Mouse (Mus musculus): ENCODE data around the gene Cfap52. TPM values are rescaled to one million over a fixed set of nuclear protein-coding genes. Genes with fewer than 3 reads are reported as not detected.
A peak's percentile ranks its signal among the peaks of the same experiment; 100 is the strongest.

Cfap52 gene
- polyA plus RNA-seq (2015; fragmentation: Nextera tagmentation; extraction: Ambion mirVana) = 0.45 and 1.8 TPM in 2 replicates

GRCm38 (mm10) chr11:67965242-67965883 lies at the start of gene Cfap52:
Gene Cfap52 (minus strand): TSS chr11:67965651.
- H3K9ac ChIP-seq (ENCODE audit: low read length) = peak within 1 kb of the TSS; percentile 83
- no peaks in the 10 kb centered on the region for H3K9me3 ChIP-seq (replicated peaks; ENCODE audit: control insufficient read depth, low read length)
- peak within 1 kb of the TSS; percentile 92 for H3K4me2 ChIP-seq (ENCODE audit: low read depth, low read length)
- peak within 1 kb of the TSS; percentile 19 for H3K27ac ChIP-seq (ENCODE audit: low read length)
- H3K36me3 ChIP-seq (ENCODE audit: control insufficient read depth, insufficient read depth) = peaks cover 6% of the 10 kb centered on the region
- H3K27me3 ChIP-seq (ENCODE audit: control insufficient read depth, insufficient read depth, low read length) = no peaks in the 10 kb centered on the region
- 5% methylated on average over 15 of the region's 15 CpGs for WGBS
- peaks cover 17% of the 10 kb centered on the region for H3K4me1 ChIP-seq (ENCODE audit: control insufficient read depth, insufficient read depth, low read length)
- 0 out of 2 replicates have a peak, but pooled peaks have one; percentile 46 for ATAC-seq (replicated peaks; ENCODE audit: extremely low read depth, insufficient read depth, low FRiP score)
- peak within 1 kb of the TSS; percentile 76 for H3K4me3 ChIP-seq (ENCODE audit: low read length)

GRCm38 (mm10) chr11:68012207-68012606 lies 46.8 kb upstream of the Cfap52 start:
- ATAC-seq (replicated peaks; ENCODE audit: extremely low read depth, insufficient read depth, low FRiP score) = no peak
- H3K36me3 ChIP-seq (ENCODE audit: control insufficient read depth, insufficient read depth) = no peaks in the 10 kb centered on the region
- H3K27me3 ChIP-seq (ENCODE audit: control insufficient read depth, insufficient read depth, low read length) = no peaks in the 10 kb centered on the region
- H3K4me3 ChIP-seq (ENCODE audit: low read length) = no peak overlapping the region
- no peaks in the 10 kb centered on the region for H3K4me1 ChIP-seq (ENCODE audit: control insufficient read depth, insufficient read depth, low read length)
- no peaks in the 10 kb centered on the region for H3K9me3 ChIP-seq (replicated peaks; ENCODE audit: control insufficient read depth, low read length)
- no peak overlapping the region for H3K4me2 ChIP-seq (ENCODE audit: low read depth, low read length)
- H3K27ac ChIP-seq (ENCODE audit: low read length) = no peak overlapping the region
- WGBS = 73% methylated on average over 7 of the region's 7 CpGs
- no peak overlapping the region for H3K9ac ChIP-seq (ENCODE audit: low read length)

- no peak for ATAC-seq (replicated peaks; ENCODE audit: extremely low read depth, insufficient read depth, low FRiP score)
- no peak overlapping the region for H3K27ac ChIP-seq (ENCODE audit: low read length)
- no peaks in the 10 kb centered on the region for H3K36me3 ChIP-seq (ENCODE audit: control insufficient read depth, insufficient read depth)
- no peak overlapping the region for H3K4me3 ChIP-seq (ENCODE audit: low read length)
- no peaks in the 10 kb centered on the region for H3K9me3 ChIP-seq (replicated peaks; ENCODE audit: control insufficient read depth, low read length)
- H3K4me2 ChIP-seq (ENCODE audit: low read depth, low read length) = no peak overlapping the region
- H3K4me1 ChIP-seq (ENCODE audit: control insufficient read depth, insufficient read depth, low read length) = no peaks in the 10 kb centered on the region
- H3K27me3 ChIP-seq (ENCODE audit: control insufficient read depth, insufficient read depth, low read length) = no peaks in the 10 kb centered on the region
- WGBS = 75% methylated on average over 5 of the region's 5 CpGs
- no peak overlapping the region for H3K9ac ChIP-seq (ENCODE audit: low read length)
Observed at GRCm38 (mm10) chr11:68009377-68009776, 43.9 kb upstream of the Cfap52 start.

GRCm38 (mm10) chr11:68007645-68008044 lies 42.2 kb upstream of the Cfap52 start:
- H3K9me3 ChIP-seq (replicated peaks; ENCODE audit: control insufficient read depth, low read length) = no peaks in the 10 kb centered on the region
- H3K36me3 ChIP-seq (ENCODE audit: control insufficient read depth, insufficient read depth) = no peaks in the 10 kb centered on the region
- no peak overlapping the region for H3K9ac ChIP-seq (ENCODE audit: low read length)
- no peak overlapping the region for H3K27ac ChIP-seq (ENCODE audit: low read length)
- ATAC-seq (replicated peaks; ENCODE audit: extremely low read depth, insufficient read depth, low FRiP score) = no peak
- 68% methylated on average over 6 of the region's 6 CpGs for WGBS
- no peaks in the 10 kb centered on the region for H3K4me1 ChIP-seq (ENCODE audit: control insufficient read depth, insufficient read depth, low read length)
- no peak overlapping the region for H3K4me3 ChIP-seq (ENCODE audit: low read length)
- H3K27me3 ChIP-seq (ENCODE audit: control insufficient read depth, insufficient read depth, low read length) = no peaks in the 10 kb centered on the region
- no peak overlapping the region for H3K4me2 ChIP-seq (ENCODE audit: low read depth, low read length)

DNA sequence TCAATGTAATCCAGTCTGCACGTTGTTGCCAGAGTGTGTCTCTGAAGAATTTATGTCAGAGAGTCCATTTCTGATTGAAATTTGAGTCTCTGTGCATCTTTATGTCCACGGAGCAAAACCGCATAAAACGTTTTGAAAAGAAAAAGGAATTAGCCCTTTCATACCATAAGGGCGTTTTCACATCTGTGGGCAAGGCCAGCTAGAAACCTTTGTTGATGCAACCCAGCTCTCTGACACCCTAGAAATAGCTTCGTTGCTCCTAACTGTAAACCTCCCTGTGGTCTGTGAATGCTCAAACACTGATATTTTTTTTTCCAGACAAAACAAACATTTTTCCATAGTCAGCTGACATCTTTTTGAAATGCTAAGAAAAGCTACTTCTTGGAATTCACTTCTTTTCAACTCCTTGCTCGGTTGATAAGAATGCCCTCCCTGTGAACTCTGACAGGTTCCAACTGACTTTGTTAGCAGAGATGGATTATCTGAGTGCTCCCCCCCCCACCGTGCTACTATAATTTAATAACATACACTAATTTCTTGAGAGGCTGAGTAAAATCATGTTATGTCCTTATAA lies 40.9 kb upstream of the Cfap52 start:
- Histone ChIP-seq H3K36me3 (ENCODE audit: control insufficient read depth, insufficient read depth) (no peaks in the 10 kb centered on the region), H3K9ac (ENCODE audit: low read length) (no peak overlapping the region), H3K4me2 (ENCODE audit: low read depth, low read length) (no peak overlapping the region), H3K27me3 (ENCODE audit: control insufficient read depth, insufficient read depth, low read length) (no peaks in the 10 kb centered on the region), H3K4me1 (ENCODE audit: control insufficient read depth, insufficient read depth, low read length) (no peaks in the 10 kb centered on the region), H3K27ac (ENCODE audit: low read length) (no peak overlapping the region), H3K4me3 (ENCODE audit: low read length) (no peak overlapping the region), H3K9me3 (replicated peaks; ENCODE audit: control insufficient read depth, low read length) (no peaks in the 10 kb centered on the region)
- 41% methylated on average over 8 of the region's 8 CpGs for WGBS
- no peak for ATAC-seq (replicated peaks; ENCODE audit: extremely low read depth, insufficient read depth, low FRiP score)

- H3K4me3 ChIP-seq (ENCODE audit: low read length) = no peak overlapping the region
- no peaks in the 10 kb centered on the region for H3K36me3 ChIP-seq (ENCODE audit: control insufficient read depth, insufficient read depth)
- no peaks in the 10 kb centered on the region for H3K4me1 ChIP-seq (ENCODE audit: control insufficient read depth, insufficient read depth, low read length)
- WGBS = 24% methylated on average over 6 of the region's 6 CpGs
- H3K27ac ChIP-seq (ENCODE audit: low read length) = no peak overlapping the region
- no peak; the same call in 1 of the 2 replicates for ATAC-seq (replicated peaks; ENCODE audit: extremely low read depth, insufficient read depth, low FRiP score)
- no peaks in the 10 kb centered on the region for H3K9me3 ChIP-seq (replicated peaks; ENCODE audit: control insufficient read depth, low read length)
- H3K4me2 ChIP-seq (ENCODE audit: low read depth, low read length) = no peak overlapping the region
- no peaks in the 10 kb centered on the region for H3K27me3 ChIP-seq (ENCODE audit: control insufficient read depth, insufficient read depth, low read length)
- H3K9ac ChIP-seq (ENCODE audit: low read length) = no peak overlapping the region
Observed at GRCm38 (mm10) chr11:68004191-68004590, 38.7 kb upstream of the Cfap52 start.

DNA sequence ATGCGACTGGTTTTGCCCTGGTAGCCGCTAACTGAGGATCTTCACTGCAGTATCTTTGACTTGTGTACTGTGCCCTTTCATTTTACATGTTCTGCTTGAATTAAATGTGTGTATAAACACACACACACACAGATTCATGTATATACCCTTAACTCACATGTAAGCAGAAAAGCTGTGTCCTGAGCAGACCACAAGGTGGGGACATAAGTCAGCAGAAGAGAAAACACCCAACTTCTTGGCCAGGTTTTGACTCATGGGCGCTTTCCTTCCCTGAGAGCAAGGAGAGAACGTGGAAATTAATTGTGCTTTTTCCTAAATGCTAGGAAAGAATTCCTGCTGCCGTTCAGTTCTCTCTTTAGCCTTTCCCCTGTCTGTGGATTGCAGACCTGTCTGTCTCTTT lies 34.2 kb upstream of the Cfap52 start:
- Histone ChIP-seq H3K36me3 (ENCODE audit: control insufficient read depth, insufficient read depth) (no peaks in the 10 kb centered on the region), H3K9ac (ENCODE audit: low read length) (no peak overlapping the region), H3K9me3 (replicated peaks; ENCODE audit: control insufficient read depth, low read length) (no peaks in the 10 kb centered on the region), H3K4me2 (ENCODE audit: low read depth, low read length) (no peak overlapping the region), H3K27me3 (ENCODE audit: control insufficient read depth, insufficient read depth, low read length) (no peaks in the 10 kb centered on the region), H3K4me1 (ENCODE audit: control insufficient read depth, insufficient read depth, low read length) (no peaks in the 10 kb centered on the region), H3K27ac (ENCODE audit: low read length) (no peak overlapping the region), H3K4me3 (ENCODE audit: low read length) (no peak overlapping the region)
- WGBS = 67% methylated on average over 5 of the region's 5 CpGs
- ATAC-seq (replicated peaks; ENCODE audit: extremely low read depth, insufficient read depth, low FRiP score) = no peak

DNA sequence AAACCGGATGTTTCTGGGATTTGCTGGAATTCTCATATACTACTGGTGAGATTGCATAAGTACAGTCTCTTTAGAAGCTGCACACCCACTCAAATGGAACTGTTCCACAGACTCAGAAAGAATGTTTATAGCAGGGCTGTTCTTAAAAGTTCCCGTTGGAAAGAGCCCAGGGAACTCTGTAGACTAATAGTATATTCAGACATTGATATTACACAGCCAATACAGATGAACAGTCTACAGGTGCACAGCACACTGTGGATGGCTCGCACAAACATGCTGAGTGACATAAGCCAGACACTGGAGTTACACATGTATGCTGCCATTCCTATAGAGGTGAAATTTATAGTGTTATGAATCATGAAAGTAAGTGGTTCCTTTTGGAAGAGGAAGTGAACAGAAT lies 33.5 kb upstream of the Cfap52 start:
- WGBS = 78% methylated on average over 3 of the region's 3 CpGs
- H3K36me3 ChIP-seq (ENCODE audit: control insufficient read depth, insufficient read depth) = no peaks in the 10 kb centered on the region
- no peak overlapping the region for H3K27ac ChIP-seq (ENCODE audit: low read length)
- H3K9me3 ChIP-seq (replicated peaks; ENCODE audit: control insufficient read depth, low read length) = no peaks in the 10 kb centered on the region
- H3K4me1 ChIP-seq (ENCODE audit: control insufficient read depth, insufficient read depth, low read length) = no peaks in the 10 kb centered on the region
- no peak overlapping the region for H3K9ac ChIP-seq (ENCODE audit: low read length)
- ATAC-seq (replicated peaks; ENCODE audit: extremely low read depth, insufficient read depth, low FRiP score) = no peak
- H3K4me2 ChIP-seq (ENCODE audit: low read depth, low read length) = no peak overlapping the region
- no peaks in the 10 kb centered on the region for H3K27me3 ChIP-seq (ENCODE audit: control insufficient read depth, insufficient read depth, low read length)
- no peak overlapping the region for H3K4me3 ChIP-seq (ENCODE audit: low read length)

GRCm38 (mm10) chr11:67995965-67996364 lies 30.5 kb upstream of the Cfap52 start:
- H3K4me3 ChIP-seq (ENCODE audit: low read length) = no peak overlapping the region
- no peak for ATAC-seq (replicated peaks; ENCODE audit: extremely low read depth, insufficient read depth, low FRiP score)
- no peaks in the 10 kb centered on the region for H3K27me3 ChIP-seq (ENCODE audit: control insufficient read depth, insufficient read depth, low read length)
- 82% methylated on average over 4 of the region's 4 CpGs for WGBS
- no peaks in the 10 kb centered on the region for H3K4me1 ChIP-seq (ENCODE audit: control insufficient read depth, insufficient read depth, low read length)
- no peaks in the 10 kb centered on the region for H3K36me3 ChIP-seq (ENCODE audit: control insufficient read depth, insufficient read depth)
- H3K9me3 ChIP-seq (replicated peaks; ENCODE audit: control insufficient read depth, low read length) = no peaks in the 10 kb centered on the region
- H3K4me2 ChIP-seq (ENCODE audit: low read depth, low read length) = no peak overlapping the region
- H3K9ac ChIP-seq (ENCODE audit: low read length) = no peak overlapping the region
- no peak overlapping the region for H3K27ac ChIP-seq (ENCODE audit: low read length)
